Mouse (Mus musculus) limb, embryonic 12.5 days (tissue): ENCODE data around the gene Mybpc3. TPM values are rescaled to one million over a fixed set of nuclear protein-coding genes. Genes with fewer than 3 reads are reported as not detected.

Experiments
- ATAC-seq: fragments of 200-750 bp; cut with Nextera tagmentation; 2 replicates; pipeline ENCODE4 v1.8.0; 2017; ENCODE audit warnings: low read depth, moderate TSS enrichment; ENCODE audit not compliant: insufficient number of reproducible peaks, insufficient read depth, low FRiP score, low TSS enrichment
- H3K27ac ChIP-seq: fragments of 300-500 bp; sonication (generic); 2 replicates; pipeline ENCODE4 v1.5.1; 2016; ENCODE audit warnings: mild to moderate bottlenecking, moderate library complexity
- H3K27me3 ChIP-seq: fragments of 300-500 bp; sonication (generic); 2 replicates; pipeline ENCODE4 v1.6.1; 2016; ENCODE audit warnings: mild to moderate bottlenecking, moderate library complexity
- H3K36me3 ChIP-seq: fragments of 300-500 bp; sonication (generic); 2 replicates; pipeline ENCODE4 v1.6.1; 2016; ENCODE audit warnings: mild to moderate bottlenecking, moderate library complexity
- H3K4me1 ChIP-seq: fragments of 300-500 bp; sonication (generic); replicated peaks from 2 replicates; pipeline ENCODE4 v1.6.1; 2016
- H3K4me2 ChIP-seq: fragments of 300-500 bp; sonication (generic); 2 replicates; pipeline ENCODE4 v1.6.1; 2016; ENCODE audit warnings: mild to moderate bottlenecking, moderate library complexity
- H3K4me3 ChIP-seq: fragments of 300-500 bp; sonication (generic); replicated peaks from 2 replicates; pipeline ENCODE4 v1.5.1; 2016; ENCODE audit warnings: mild to moderate bottlenecking
- H3K9ac ChIP-seq: fragments of 300-500 bp; sonication (generic); replicated peaks from 2 replicates; pipeline ENCODE4 v1.6.1; 2016; ENCODE audit warnings: mild to moderate bottlenecking, moderate library complexity
- H3K9me3 ChIP-seq: fragments of 300-500 bp; sonication (generic); 2 replicates; pipeline ENCODE4 v1.6.1; 2016; ENCODE audit warnings: mild to moderate bottlenecking, moderate library complexity
- WGBS: fragments of 180-500 bp; shearing (Covaris S2); methylation state at CpG from one replicate; pipeline ENCODE4 v1.1.7; 2016; 5-methylcytosine and 5-hydroxymethylcytosine counted together
- polyA plus RNA-seq: library from polyadenylated mRNA; unstranded; fragments of >200 nt; fragmentation: Nextera tagmentation; extraction: Ambion mirVana; gene quantifications from 2 replicates; pipeline ENCODE4 v1.2.1, GENCODE M21; 2016

The Mybpc3 gene
- polyA plus RNA-seq, 1 experiment from 2014 or later = 0.09 TPM

DNA sequence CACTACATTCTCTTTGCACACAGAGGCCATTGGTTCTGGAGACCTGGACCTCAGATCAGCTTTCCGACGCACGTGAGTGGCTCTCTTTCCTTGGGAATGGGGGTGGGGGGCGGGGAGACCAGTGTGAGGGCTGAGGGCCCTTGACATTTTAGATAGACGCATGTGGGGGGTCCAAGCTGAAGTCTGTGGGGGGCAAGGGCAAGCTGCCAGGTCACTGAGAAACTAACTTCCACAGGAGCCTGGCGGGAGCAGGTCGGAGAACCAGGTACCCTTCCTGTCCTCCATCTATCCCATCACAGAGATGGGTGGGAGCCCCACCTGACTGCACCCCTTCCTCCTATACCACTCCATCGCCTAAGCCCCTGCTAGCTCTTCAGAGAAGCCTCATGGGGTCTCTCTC lies 3.6 kb downstream of the Mybpc3 start:
- Histone ChIP-seq H3K36me3 (no peaks in the 10 kb centered on the region), H3K4me2 (no peak overlapping the region), H3K4me1 (no peaks in the 10 kb centered on the region), H3K9me3 (no peaks in the 10 kb centered on the region), H3K9ac (no peak overlapping the region), H3K27ac (no peak overlapping the region), H3K4me3 (no peak overlapping the region), H3K27me3 (peaks cover 39% of the 10 kb centered on the region)
- WGBS = 55% methylated on average over 8 of the region's 8 CpGs
- ATAC-seq = no peak

DNA sequence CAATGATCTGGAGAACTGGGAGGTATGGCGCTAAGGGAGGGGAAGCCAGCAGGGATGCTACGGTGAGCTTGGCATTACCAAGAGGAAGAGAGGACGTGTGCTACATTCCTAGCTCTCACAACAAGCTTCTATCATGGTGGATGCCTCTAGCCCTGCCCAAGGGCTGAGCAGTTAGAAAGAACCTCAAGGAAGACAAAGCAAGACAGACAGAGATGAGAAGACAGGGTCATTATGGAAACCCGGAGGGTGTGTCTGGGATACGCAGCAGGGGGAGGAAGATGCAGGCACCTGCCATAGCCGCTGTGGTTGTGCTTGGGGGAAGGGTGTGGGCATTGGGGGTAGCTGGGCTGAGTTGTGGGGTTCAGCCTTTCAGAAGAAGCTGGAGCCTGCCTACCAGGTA lies 5.6 kb downstream of the Mybpc3 start:
- 78% methylated on average over 6 of the region's 6 CpGs for WGBS
- H3K36me3 ChIP-seq = no peaks in the 10 kb centered on the region
- ATAC-seq = no peak

DNA sequence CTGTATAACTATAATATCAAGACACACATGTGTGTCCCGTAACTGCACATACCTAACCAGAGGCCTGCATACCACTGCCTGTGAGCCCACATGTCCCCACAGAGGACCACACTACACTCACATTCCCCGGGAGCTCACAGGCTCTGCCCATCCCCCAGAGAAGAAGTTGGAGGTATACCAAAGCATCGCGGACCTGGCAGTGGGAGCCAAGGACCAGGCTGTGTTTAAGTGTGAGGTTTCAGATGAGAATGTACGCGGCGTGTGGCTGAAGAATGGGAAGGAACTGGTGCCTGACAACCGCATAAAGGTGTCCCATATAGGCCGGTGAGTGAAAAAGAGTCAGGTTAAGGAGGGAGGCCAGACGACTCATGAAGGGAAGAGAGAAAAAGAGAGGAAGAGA lies 7.2 kb downstream of the Mybpc3 start:
- no peak overlapping the region for H3K27ac ChIP-seq
- no peaks in the 10 kb centered on the region for H3K4me1 ChIP-seq
- 84% methylated on average over 10 of the region's 10 CpGs for WGBS
- H3K9ac ChIP-seq = no peak overlapping the region
- no peaks in the 10 kb centered on the region for H3K36me3 ChIP-seq
- H3K9me3 ChIP-seq = no peaks in the 10 kb centered on the region
- H3K4me3 ChIP-seq = no peak overlapping the region
- H3K27me3 ChIP-seq = peaks cover 20% of the 10 kb centered on the region; the same call in 1 of the 2 replicates
- ATAC-seq = no peak
- no peak overlapping the region for H3K4me2 ChIP-seq

More for the DNA sequence above, 5.6 kb downstream of the Mybpc3 start:
- H3K27ac ChIP-seq = no peak overlapping the region
- H3K4me3 ChIP-seq = no peak overlapping the region
- H3K4me1 ChIP-seq = no peaks in the 10 kb centered on the region
- no peaks in the 10 kb centered on the region for H3K9me3 ChIP-seq
- H3K4me2 ChIP-seq = no peak overlapping the region
- H3K27me3 ChIP-seq = peaks cover 27% of the 10 kb centered on the region
- no peak overlapping the region for H3K9ac ChIP-seq

DNA sequence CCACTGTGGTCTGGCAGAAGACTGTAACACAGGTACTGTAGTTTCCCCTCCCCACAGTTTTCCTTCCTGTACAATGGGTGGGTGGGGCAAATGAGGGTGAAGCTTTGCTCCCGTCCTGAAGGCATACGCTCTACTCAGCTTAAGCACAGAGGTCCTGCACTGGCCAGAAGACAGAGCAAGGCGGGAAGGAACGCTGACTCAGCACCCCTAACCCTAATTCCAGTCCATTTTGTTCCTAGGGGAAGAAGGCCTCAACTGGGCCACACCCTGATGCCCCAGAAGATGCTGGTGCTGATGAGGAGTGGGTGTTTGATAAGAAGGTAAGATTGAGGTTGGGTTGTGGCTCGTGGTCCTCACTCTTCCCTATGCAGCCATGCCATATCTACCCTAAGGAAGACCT lies 10.8 kb downstream of the Mybpc3 start:
- no peaks in the 10 kb centered on the region for H3K4me1 ChIP-seq
- no peak overlapping the region for H3K4me3 ChIP-seq
- no peak overlapping the region for H3K9ac ChIP-seq
- no peaks in the 10 kb centered on the region for H3K36me3 ChIP-seq
- WGBS = 85% methylated on average over 5 of the region's 5 CpGs
- no peak overlapping the region for H3K27ac ChIP-seq
- no peak overlapping the region for H3K4me2 ChIP-seq
- no peaks in the 10 kb centered on the region for H3K9me3 ChIP-seq
- no peak for ATAC-seq
- peaks cover 6% of the 10 kb centered on the region; the same call in 1 of the 2 replicates for H3K27me3 ChIP-seq

DNA sequence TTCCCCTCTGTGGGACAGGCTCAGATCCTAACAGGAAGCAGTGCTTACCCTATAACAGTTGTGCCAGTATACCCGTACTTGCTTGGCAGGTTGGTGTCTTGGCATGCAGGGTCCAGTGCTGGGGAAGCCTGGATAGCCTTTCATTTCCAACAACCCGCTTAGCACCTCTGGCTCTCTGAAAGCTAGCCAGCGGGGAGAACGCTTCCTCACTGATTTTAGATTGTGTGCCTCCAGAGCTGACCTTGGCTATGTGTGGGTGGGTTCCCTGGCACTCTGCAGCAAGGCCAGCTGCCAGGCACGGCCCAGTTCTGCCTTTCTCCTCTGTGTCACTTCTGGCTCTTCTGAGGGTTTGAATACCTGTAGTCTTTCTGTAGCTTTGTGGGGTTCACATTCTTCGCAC lies 12.2 kb downstream of the Mybpc3 start:
- Histone ChIP-seq H3K9ac (no peak overlapping the region), H3K4me1 (no peaks in the 10 kb centered on the region), H3K36me3 (no peaks in the 10 kb centered on the region), H3K4me3 (no peak overlapping the region), H3K27me3 (no peaks in the 10 kb centered on the region), H3K9me3 (no peaks in the 10 kb centered on the region), H3K27ac (no peak overlapping the region), H3K4me2 (no peak overlapping the region)
- no peak for ATAC-seq
- 90% methylated on average over 6 of the region's 6 CpGs for WGBS

DNA sequence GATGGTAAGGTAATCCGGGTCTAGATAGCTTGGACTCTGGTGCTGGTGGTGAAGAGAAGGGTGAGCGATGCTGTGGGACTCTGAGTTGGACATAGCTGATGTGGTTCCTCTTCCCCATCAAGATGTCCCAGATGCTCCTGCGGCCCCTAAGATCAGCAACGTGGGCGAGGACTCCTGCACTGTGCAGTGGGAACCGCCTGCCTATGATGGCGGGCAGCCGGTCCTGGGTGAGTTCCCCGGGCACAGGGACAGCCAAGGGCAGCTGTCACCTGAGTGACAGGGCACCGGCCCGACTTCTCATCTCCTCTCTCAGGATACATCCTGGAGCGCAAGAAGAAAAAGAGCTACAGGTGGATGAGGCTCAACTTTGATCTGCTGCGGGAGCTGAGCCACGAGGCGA lies 13.3 kb downstream of the Mybpc3 start:
- ATAC-seq = no peak
- Histone ChIP-seq H3K4me1 (no peaks in the 10 kb centered on the region), H3K9me3 (no peaks in the 10 kb centered on the region), H3K27me3 (no peaks in the 10 kb centered on the region), H3K4me2 (no peak overlapping the region), H3K36me3 (no peaks in the 10 kb centered on the region), H3K9ac (no peak overlapping the region), H3K27ac (no peak overlapping the region), H3K4me3 (no peak overlapping the region)
- 90% methylated on average over 15 of the region's 15 CpGs for WGBS

DNA sequence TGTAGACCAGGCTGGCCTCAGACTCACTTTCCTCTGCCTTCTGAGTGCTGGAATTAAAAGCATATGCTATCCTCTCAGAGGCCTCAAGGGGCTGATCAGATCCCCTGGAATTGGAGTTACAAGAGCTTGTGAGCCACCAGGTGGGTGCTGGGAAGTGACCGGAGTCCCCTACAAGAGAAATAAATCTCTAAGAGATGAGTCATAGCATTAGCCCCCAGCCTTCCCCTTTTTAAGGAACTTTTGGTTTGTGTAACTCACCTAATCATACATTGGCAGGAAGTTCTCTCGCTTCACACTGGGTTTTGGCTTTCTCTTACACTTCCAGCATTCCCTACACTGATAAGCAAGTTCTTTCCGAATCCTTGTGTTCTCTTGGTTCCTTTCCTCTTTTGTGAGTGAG lies 14.1 kb downstream of the Mybpc3 start:
- H3K36me3 ChIP-seq = 0 out of 2 replicates have a peak, but pooled peaks cover under 1% of the 10 kb centered on the region
- no peak for ATAC-seq
- no peak overlapping the region for H3K9ac ChIP-seq
- no peaks in the 10 kb centered on the region for H3K4me1 ChIP-seq
- no peaks in the 10 kb centered on the region for H3K9me3 ChIP-seq
- H3K27ac ChIP-seq = no peak overlapping the region
- H3K4me2 ChIP-seq = no peak overlapping the region
- no peaks in the 10 kb centered on the region for H3K27me3 ChIP-seq
- no peak overlapping the region for H3K4me3 ChIP-seq
- WGBS = 70% methylated on average over 3 of the region's 3 CpGs

DNA sequence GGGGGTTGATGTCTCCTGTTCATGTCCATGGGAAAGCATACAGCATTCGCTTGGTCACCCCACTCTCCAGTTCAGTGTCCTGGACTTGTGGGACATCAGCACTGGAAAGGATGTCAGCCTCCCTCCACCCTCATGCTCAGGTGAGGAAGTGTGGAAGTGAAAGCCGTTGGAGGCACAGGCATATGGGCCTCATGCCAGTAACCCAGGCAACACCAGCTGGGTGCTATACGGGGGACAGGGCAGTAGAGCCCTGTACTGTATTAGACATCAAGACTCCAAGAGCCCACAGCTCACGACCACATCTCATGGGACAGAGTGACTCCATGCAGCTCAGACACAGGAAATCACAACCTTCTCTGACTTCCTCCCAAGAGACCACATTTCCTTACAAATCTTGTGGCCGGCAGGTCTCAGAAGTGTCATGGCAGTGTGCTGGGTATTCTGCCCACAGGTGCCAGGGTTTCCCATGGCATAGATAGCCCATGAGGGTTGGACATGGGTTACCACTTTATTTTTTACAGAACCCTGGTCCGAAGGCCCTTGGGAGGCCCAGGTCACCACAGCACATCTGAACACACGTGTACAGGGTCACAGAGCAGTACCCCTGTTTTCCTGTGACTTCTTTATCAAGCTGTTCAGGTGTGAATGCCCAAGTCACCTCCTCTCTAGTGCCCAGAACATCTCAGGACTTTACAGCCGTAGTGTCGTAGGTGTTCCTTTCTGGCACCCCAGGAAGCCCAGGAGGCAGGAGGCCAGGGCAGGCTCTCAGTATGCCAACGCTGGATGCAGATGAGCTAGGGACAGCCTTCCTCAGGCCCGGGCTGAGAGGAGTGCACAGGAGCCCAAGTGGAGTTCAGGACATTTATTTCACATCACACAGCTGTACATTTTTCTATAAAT lies 18.8 kb downstream of the Mybpc3 start:
- 83% methylated on average over 11 of the region's 11 CpGs for WGBS
- Histone ChIP-seq H3K4me1 (no peaks in the 10 kb centered on the region; the same call in 1 of the 2 replicates), H3K4me3 (no peak overlapping the region), H3K27ac (no peak overlapping the region), H3K27me3 (no peaks in the 10 kb centered on the region), H3K36me3 (peaks cover 23% of the 10 kb centered on the region), H3K9ac (no peak overlapping the region), H3K4me2 (no peak overlapping the region), H3K9me3 (no peaks in the 10 kb centered on the region)
- no peak for ATAC-seq

DNA sequence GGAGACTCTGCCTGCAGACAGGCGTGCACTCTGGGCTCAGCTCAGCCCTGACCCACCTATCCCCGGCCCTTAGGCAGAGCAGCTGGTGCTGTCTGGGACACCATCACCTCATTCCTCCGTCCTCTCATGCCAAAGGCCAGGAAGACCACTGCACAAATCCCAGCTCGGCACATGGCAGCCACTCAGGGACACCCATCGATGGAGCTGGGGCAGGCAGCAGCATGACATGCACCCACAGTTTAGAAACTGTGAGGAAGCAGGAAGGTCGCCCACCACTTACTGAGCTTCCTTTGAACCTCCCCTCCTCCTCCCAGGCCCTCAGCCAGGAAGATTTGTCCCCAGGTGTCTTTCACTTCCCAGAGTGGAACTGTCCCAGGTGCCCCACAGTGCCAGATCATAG lies 19.5 kb downstream of the Mybpc3 start:
- no peak for ATAC-seq
- Histone ChIP-seq H3K9ac (no peak overlapping the region), H3K27me3 (no peaks in the 10 kb centered on the region), H3K4me1 (no peaks in the 10 kb centered on the region; the same call in 1 of the 2 replicates), H3K4me3 (no peak overlapping the region), H3K9me3 (no peaks in the 10 kb centered on the region), H3K27ac (no peak overlapping the region), H3K36me3 (peaks cover 29% of the 10 kb centered on the region), H3K4me2 (no peak overlapping the region)
- WGBS = 82% methylated on average over 6 of the region's 6 CpGs

DNA sequence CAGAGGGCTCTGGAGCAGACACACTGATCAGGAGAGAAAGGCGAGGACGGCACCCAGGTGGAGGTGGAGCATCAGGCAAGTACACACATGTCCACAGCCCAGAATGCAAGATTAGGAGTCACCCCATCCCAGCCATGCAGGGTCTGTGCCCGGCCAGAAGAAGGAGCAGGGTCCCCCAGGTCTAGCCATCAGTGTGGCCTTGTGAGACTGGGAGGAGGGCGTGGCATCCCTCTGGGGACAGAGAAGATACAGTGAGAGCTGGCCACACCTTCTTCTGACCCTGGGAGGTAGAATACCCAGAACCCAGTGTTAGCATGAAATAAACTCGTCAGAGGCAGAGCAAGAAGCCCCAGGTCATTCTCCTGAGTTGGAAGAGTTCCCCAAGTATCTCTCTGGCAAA lies 21.4 kb downstream of the Mybpc3 start:
- no peak overlapping the region for H3K9ac ChIP-seq
- no peaks in the 10 kb centered on the region for H3K9me3 ChIP-seq
- H3K4me3 ChIP-seq = no peak overlapping the region
- H3K4me2 ChIP-seq = no peak overlapping the region
- H3K27me3 ChIP-seq = no peaks in the 10 kb centered on the region
- WGBS = 59% methylated on average over 5 of the region's 5 CpGs
- H3K36me3 ChIP-seq = peaks cover 41% of the 10 kb centered on the region
- ATAC-seq = no peak
- H3K27ac ChIP-seq = no peak overlapping the region
- H3K4me1 ChIP-seq = no peaks in the 10 kb centered on the region; the same call in 1 of the 2 replicates

DNA sequence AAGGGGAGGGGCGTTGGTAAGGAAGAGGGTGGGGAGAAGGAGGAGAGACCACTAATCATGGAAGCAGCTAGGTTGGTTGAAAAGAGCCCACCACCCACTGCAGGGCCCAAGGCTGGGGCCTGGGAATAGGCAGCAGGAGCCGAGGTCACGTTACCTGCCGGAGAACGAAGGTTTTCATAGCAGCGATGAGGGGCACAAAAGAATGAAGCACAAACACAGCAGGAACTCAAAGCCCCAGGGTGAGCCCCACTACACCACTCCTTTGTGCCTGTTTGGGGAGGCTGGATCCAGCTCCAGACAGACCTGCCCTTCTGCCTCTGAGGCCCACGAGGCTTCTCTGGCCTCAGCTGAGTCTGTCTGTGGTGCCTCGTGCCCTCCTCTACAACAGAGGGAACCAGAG lies 21.8 kb downstream of the Mybpc3 start:
- Histone ChIP-seq H3K9ac (no peak overlapping the region), H3K4me2 (no peak overlapping the region), H3K4me1 (no peaks in the 10 kb centered on the region; the same call in 1 of the 2 replicates), H3K9me3 (no peaks in the 10 kb centered on the region), H3K27me3 (no peaks in the 10 kb centered on the region), H3K36me3 (peaks cover 45% of the 10 kb centered on the region), H3K4me3 (no peak overlapping the region), H3K27ac (no peak overlapping the region)
- ATAC-seq = no peak
- 77% methylated on average over 8 of the region's 8 CpGs for WGBS

DNA sequence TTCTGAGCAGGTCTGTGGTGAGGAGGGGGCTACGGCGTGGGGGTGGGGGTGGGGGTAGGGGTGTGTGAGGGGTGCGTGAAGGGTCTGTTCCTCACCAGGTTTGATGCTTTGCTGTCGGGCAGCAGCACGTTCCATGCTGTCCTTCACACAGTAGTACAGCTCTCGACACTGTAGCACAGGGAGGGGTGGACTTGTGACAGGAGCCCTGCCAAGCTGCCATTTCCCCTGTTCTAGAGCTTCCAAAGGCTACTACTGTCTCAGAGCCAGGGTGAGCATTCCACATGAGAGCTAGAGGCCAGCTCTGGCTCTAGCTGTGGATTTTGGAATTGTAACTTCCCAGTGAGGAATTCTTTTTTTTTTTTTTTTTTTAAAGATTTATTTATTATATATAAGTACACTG lies 25.0 kb downstream of the Mybpc3 start:
- no peak overlapping the region for H3K4me2 ChIP-seq
- no peak overlapping the region for H3K9ac ChIP-seq
- H3K36me3 ChIP-seq = peaks cover 51% of the 10 kb centered on the region
- H3K4me3 ChIP-seq = no peak overlapping the region
- no peak overlapping the region for H3K27ac ChIP-seq
- no peaks in the 10 kb centered on the region for H3K27me3 ChIP-seq
- H3K9me3 ChIP-seq = no peaks in the 10 kb centered on the region
- 84% methylated on average over 6 of the region's 6 CpGs for WGBS
- ATAC-seq = no peak
- H3K4me1 ChIP-seq = no peaks in the 10 kb centered on the region; the same call in 1 of the 2 replicates
